Mouse (Mus musculus): ENCODE results near the gene Serpinh1. TPM values are rescaled to one million over a fixed set of nuclear protein-coding genes. Genes with fewer than 3 reads are reported as not detected.
A peak's percentile ranks its signal among the peaks of the same experiment; 100 is the strongest.

The Serpinh1 gene
- polyA plus RNA-seq, 1 experiment: 0.09 TPM

DNA sequence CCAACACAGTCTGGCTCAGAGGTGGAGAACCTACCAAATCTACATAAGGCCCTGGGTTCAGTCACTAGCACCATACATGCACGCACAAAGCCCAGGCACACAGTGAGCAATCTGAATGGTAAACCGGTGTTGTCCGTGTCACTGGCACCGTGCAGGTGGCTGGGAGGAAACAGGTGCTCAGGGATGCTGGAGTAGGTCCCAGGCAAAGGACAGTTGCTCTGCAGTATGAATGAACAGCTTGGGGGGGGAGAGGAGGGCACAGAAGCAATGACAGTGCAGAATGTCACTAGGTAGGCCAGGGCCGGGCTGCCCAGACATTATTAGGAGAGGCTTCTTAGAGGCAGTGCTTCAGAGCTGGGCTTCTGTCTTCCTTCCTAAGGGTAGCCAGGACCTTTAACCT, 34.3 kb upstream of the Serpinh1 start:
- peaks cover 20% of the 10 kb centered on the region for H3K4me1 ChIP-seq
- peaks cover 100% of the 10 kb centered on the region for H3K27me3 ChIP-seq (replicated peaks)
- no peak for TF ChIP-seq FLI1 (IDR thresholded peaks at IDR 0.05; ENCODE audit: low read length)
- no peak for TF ChIP-seq GATA1 (IDR thresholded peaks at IDR 0.05; ENCODE audit: borderline replicate concordance, low read length)
- H3K9me3 ChIP-seq: no peaks in the 10 kb centered on the region
- no peak overlapping the region for H3K4me3 ChIP-seq (replicated peaks)
- no peaks in the 10 kb centered on the region for H3K36me3 ChIP-seq (replicated peaks; ENCODE audit: low read length)

DNA sequence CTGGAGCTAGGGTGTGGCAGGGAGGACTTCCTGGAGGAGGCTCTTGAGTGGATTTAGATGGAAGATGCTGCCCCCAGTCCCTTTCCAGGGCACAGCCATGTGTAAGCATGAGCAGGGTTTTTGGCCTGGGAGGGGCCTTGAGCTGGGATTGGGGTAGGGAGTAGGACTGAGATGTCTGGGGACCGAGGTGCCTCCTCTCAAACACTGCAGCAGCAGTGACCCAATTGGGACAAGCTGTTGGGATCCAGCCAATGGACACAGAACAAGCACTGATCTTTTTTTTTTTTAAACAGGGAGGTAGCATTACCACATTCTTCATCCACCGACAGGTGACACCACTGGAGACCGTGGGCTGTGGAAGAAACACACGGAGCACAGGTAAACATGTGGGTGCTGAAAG, 33.8 kb upstream of the Serpinh1 start:
- Histone ChIP-seq H3K36me3 (replicated peaks; ENCODE audit: low read length) (no peaks in the 10 kb centered on the region), H3K4me1 (peaks cover 25% of the 10 kb centered on the region), H3K27me3 (replicated peaks) (peaks cover 100% of the 10 kb centered on the region), H3K4me3 (replicated peaks) (no peak overlapping the region), H3K9me3 (no peaks in the 10 kb centered on the region)
- TF ChIP-seq GATA1 (IDR thresholded peaks at IDR 0.05; ENCODE audit: borderline replicate concordance, low read length) (no peak), FLI1 (IDR thresholded peaks at IDR 0.05; ENCODE audit: low read length) (no peak)

DNA sequence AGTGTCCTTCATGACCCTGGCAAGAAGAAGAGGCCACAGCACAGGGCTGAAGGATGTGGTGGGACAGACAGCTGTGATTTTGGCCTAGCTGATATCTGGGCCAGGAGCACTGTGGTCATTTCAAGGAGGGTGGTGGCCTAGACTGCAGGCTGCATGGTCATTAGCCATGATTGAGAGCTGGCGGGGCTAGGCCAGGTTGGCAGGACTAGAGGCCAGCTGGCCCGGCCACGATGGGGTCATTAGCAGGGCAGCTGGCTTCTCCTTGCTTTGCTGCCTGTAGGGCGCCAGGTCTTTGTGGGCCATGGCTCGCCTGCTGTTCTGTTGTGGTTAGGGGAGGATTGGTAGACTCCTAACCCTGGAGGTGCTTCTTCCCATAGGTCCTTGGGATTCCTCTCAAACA, 33.0 kb upstream of the Serpinh1 start:
- Histone ChIP-seq H3K36me3 (replicated peaks; ENCODE audit: low read length) (no peaks in the 10 kb centered on the region), H3K4me3 (replicated peaks) (no peak overlapping the region), H3K27me3 (replicated peaks) (peaks cover 97% of the 10 kb centered on the region), H3K4me1 (peaks cover 33% of the 10 kb centered on the region), H3K9me3 (no peaks in the 10 kb centered on the region)
- no peak for TF ChIP-seq GATA1 (IDR thresholded peaks at IDR 0.05; ENCODE audit: borderline replicate concordance, low read length)
- TF ChIP-seq FLI1 (IDR thresholded peaks at IDR 0.05; ENCODE audit: low read length): no peak

DNA sequence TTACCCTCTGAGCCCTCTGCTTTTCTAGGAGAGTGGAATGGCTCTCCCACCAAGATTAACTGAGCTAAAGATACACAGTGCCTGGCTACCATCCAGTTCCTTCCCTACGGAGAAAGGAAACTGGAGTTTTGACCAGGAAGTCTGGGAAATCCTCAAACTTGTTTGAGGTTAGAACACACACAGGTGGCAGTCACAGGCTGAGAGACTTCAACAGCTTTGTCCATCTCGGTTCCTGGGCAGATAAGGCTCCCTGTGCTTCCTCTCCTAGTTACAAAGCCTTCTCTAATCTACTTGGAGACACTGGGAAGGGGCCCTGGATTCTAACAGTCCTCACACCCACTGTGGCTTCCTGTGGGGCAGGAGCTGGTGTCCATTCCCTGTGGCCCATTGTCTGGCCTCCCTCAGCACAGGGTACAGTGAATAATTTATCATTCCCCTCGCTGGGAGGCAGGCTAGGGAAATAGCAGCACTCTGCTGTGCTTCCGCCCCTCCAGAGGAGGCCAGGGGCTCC, 31.1 kb upstream of the Serpinh1 start:
- Histone ChIP-seq H3K9me3 (no peaks in the 10 kb centered on the region), H3K4me1 (peaks cover 41% of the 10 kb centered on the region), H3K27me3 (replicated peaks) (peaks cover 97% of the 10 kb centered on the region), H3K36me3 (replicated peaks; ENCODE audit: low read length) (no peaks in the 10 kb centered on the region), H3K4me3 (replicated peaks) (peak overlapping the region; percentile 53)
- no peak for TF ChIP-seq FLI1 (IDR thresholded peaks at IDR 0.05; ENCODE audit: low read length)
- no peak for TF ChIP-seq GATA1 (IDR thresholded peaks at IDR 0.05; ENCODE audit: borderline replicate concordance, low read length)

DNA sequence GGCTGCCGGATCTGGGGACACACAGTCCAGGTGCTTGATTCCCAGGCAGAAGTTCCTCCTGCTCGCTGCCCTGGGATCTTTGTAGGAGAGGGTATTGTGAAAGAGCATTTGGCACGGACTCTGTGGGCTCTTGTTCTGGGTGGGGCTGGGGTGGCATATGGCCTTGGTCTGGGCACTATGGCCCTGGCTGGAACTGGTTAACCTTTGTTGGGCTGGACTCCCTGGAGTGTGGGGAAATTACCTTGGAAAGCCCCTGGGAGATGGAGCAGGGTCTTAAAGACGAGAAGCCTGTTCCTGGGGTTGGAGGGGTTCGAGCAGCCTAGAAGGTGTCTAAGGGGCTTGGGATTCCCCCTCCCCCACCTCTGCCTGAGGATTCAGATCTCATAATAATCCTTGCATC, 30.2 kb upstream of the Serpinh1 start:
- H3K9me3 ChIP-seq: no peaks in the 10 kb centered on the region
- H3K27me3 ChIP-seq (replicated peaks): peaks cover 97% of the 10 kb centered on the region
- no peak for TF ChIP-seq GATA1 (IDR thresholded peaks at IDR 0.05; ENCODE audit: borderline replicate concordance, low read length)
- TF ChIP-seq FLI1 (IDR thresholded peaks at IDR 0.05; ENCODE audit: low read length): no peak
- H3K36me3 ChIP-seq (replicated peaks; ENCODE audit: low read length): no peaks in the 10 kb centered on the region
- H3K4me1 ChIP-seq: peaks cover 41% of the 10 kb centered on the region
- H3K4me3 ChIP-seq (replicated peaks): no peak overlapping the region

DNA sequence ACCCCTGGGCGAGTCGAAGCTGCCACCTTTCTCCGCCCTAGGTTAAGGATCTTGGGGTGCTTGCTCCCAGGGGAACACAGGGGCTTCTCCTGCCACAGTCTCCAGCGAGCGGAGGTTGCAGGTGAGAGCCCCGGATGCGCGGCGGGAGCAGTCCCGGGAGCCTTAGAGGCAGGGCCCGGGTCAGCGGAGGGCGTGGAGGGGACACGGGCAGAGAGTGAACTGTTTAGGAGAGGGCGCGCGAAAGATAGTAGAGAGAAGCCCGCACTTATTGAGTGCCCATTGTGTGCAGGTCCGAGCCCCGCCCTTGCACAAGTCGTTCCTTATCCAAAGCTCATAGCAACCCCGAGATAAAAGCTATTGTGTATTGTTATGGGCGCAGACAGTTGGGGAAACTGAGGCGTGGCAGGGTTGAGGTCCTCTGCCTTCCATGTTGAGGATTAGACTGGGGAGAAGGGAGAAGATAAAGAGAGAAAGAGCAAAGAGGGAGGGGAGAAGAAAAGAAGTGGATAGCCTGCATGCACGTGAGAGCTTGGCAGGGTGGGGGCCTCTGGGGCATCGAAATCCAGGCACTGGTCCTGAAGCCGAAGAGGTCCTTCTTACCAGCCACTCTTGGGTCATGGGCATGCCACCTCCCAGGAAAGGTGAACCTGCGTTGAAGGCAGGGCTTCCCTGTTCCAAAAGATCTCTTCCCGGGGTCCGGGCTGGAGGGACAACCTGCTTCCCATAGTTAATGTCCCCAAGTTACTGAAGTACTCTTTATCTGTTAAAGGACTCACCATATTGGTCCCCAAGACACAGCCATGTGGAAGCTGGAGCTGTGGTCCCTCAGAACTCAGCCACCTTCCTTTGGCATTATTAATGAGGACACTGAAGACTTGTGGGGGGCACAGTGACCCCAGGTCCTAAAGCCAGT, 29.3 kb upstream of the Serpinh1 start:
- no peak for TF ChIP-seq FLI1 (IDR thresholded peaks at IDR 0.05; ENCODE audit: low read length)
- TF ChIP-seq GATA1 (IDR thresholded peaks at IDR 0.05; ENCODE audit: borderline replicate concordance, low read length): no peak
- peaks cover 98% of the 10 kb centered on the region for H3K27me3 ChIP-seq (replicated peaks)
- no peaks in the 10 kb centered on the region for H3K36me3 ChIP-seq (replicated peaks; ENCODE audit: low read length)
- peak overlapping the region; percentile 93 for H3K4me3 ChIP-seq (replicated peaks)
- H3K9me3 ChIP-seq: no peaks in the 10 kb centered on the region
- peaks cover 40% of the 10 kb centered on the region for H3K4me1 ChIP-seq

DNA sequence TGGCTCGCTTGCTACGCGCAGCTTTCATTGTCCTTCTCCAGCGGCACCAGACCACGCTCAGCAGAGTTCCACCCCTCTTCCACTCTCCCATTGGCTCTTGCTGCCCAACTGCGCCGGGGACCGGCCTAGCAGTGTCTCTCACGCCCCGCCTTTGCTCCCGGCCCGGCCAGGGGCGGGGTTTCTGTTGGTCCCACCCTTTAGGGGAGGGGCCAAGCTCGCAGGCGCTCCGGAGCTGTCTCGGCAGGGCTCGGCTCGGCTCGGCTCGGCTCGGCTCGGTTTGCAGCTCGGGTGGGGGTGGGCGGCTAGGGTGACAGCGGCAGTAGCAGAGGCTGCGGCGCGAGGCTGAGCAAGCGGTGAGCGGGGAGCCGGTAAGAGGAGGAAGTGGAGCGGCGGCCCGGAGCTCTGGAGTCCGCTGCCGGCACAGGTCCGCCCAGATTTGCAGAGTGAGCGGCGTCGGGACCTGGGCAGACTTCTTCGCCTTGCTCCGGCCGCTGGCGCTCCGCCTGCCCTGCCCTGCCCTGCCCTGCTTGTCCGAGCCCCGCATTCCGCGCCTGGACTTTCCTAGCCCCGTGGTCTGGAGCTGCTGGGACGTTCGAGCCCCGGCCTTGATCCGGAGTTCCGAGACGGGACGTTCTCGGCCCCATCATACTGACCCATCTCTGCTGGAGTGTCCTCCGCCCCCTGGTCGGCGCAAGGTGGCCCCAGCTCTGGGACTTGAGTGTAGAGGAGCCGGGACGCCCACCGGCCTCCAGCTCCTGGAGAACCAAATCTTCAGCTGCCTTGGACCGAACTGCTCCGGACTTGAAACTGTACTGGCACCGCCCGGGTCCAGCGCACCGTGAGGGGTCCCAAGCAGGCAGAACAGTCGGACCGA, 28.4 kb upstream of the Serpinh1 start, which contains the start of gene Gdpd5:
TSS of gene Gdpd5 (plus strand) at position 201 of the 874 bp plus-strand sequence.
- Histone ChIP-seq H3K4me1 (peaks cover 38% of the 10 kb centered on the region), H3K36me3 (replicated peaks; ENCODE audit: low read length) (no peaks in the 10 kb centered on the region), H3K9me3 (peaks cover 8% of the 10 kb centered on the region), H3K4me3 (replicated peaks) (peak within 1 kb of the TSS; percentile 93), H3K27me3 (replicated peaks) (peaks cover 98% of the 10 kb centered on the region)
- TF ChIP-seq GATA1 (IDR thresholded peaks at IDR 0.05; ENCODE audit: borderline replicate concordance, low read length) (no peak), FLI1 (IDR thresholded peaks at IDR 0.05; ENCODE audit: low read length) (no peak)

DNA sequence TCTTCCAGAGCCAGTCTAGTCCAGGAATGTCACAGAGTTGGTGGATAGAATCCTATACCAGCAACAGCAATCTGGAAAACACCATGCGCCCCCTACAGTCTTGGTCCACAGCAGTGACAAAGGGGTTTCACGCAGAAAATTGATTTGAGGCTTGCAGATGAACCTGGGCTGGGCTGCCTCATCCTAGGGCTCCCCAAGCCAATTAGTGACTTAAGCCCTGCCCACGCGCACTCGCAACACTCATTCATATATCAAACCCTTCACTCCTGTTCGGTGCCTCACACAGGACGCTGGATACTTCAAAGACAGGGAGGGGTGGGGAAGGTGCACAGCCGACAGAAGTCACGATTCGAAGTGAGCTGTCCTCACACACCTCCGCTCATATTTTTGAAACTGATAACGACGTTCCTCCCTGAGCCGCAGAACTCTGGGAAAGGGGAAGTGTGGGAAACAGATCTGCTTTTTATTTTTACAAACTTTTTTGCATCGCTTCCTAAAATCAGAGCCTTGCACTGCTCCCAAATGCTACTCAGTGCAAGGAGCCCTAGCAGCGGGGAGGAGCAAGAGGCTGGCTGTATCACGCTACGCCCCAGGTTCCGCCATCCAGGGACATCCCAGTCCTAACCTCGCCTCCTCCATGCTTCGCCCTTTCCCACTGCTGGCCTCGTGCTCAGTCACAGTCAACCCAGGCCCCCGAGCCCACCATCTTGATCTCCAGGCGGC, 27.6 kb upstream of the Serpinh1 start:
- TF ChIP-seq FLI1 (IDR thresholded peaks at IDR 0.05; ENCODE audit: low read length) (no peak), GATA1 (IDR thresholded peaks at IDR 0.05; ENCODE audit: borderline replicate concordance, low read length) (no peak)
- peaks cover 38% of the 10 kb centered on the region for H3K4me1 ChIP-seq

DNA sequence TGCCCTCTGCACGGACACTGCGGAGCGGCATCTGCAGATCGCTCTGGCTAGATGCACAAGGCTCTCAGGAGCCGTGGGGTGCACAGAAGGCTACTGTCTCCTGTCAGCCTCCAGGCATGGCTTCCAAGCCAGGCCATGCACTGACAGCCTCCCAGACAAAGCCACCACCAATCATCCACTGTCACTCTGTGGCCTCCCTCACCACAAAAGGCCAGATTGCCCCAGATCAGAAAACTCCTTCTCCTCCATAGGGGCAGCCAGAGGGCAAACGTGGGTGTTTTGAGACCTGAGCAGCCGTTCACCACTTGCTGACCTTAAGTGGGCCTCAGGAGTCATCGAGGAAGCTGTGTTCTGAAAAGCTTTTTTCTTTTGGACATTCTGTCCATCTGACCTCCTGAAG, 25.8 kb upstream of the Serpinh1 start:
- TF ChIP-seq FLI1 (IDR thresholded peaks at IDR 0.05; ENCODE audit: low read length) (no peak), GATA1 (IDR thresholded peaks at IDR 0.05; ENCODE audit: borderline replicate concordance, low read length) (no peak)
- peaks cover 85% of the 10 kb centered on the region for H3K27me3 ChIP-seq (replicated peaks)

More for the DNA sequence above, 27.6 kb upstream of the Serpinh1 start:
- Histone ChIP-seq H3K4me3 (replicated peaks) (peak overlapping the region; percentile 93), H3K9me3 (peaks cover 13% of the 10 kb centered on the region), H3K27me3 (replicated peaks) (peaks cover 96% of the 10 kb centered on the region), H3K36me3 (replicated peaks; ENCODE audit: low read length) (no peaks in the 10 kb centered on the region)

More for the DNA sequence above, 25.8 kb upstream of the Serpinh1 start:
- Histone ChIP-seq H3K4me3 (replicated peaks) (no peak overlapping the region), H3K9me3 (peaks cover 13% of the 10 kb centered on the region), H3K36me3 (replicated peaks; ENCODE audit: low read length) (no peaks in the 10 kb centered on the region), H3K4me1 (peaks cover 27% of the 10 kb centered on the region)

All from megakaryocyte, embryonic 14.5 days (primary cell).